Mouse (Mus musculus) spleen, adult 2 months (tissue): Measurements from ENCODE around the gene Coil.

ENCODE experiments used
- CTCF ChIP-seq: fragments of 200-500 bp; IDR thresholded peaks from 2 replicates; pipeline ENCODE4 v1.5.1; 2011; ENCODE audit warnings: mild to moderate bottlenecking, inconsistent platforms; ENCODE audit not compliant: insufficient read depth, insufficient read length, insufficient replicate concordance; ENCODE audit errors: extremely low read depth
- POLR2A ChIP-seq: fragments of 200-500 bp; IDR thresholded peaks from 2 replicates; pipeline ENCODE4 v1.6.1; 2011; ENCODE audit warnings: low read depth, low read length, inconsistent platforms

DNA sequence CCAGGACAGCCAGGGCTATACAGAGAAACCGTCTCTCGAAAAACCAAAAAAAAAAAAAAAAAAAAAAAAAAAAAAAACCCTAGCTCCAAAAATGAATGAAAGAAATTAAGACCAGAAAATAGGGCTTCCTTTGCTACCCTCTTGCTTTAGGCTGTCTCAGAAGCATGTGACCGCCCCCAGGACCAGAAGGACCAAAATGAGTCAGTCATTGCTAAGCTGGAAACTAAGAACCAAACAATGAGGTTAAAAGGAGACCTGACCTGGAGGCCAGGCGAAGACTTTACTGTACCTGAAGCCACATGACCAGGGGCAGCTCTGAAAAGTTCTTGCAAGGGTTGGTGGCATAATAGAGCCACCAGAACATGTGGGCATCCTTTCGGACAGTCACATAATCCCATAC is 17.9 kb upstream of the Coil start:
- TF ChIP-seq CTCF: no peak
- TF ChIP-seq POLR2A: no peak
